Mouse (Mus musculus) midbrain, embryonic 15.5 days (tissue): ENCODE results near the gene Tnfrsf11a. TPM values are rescaled to one million over a fixed set of nuclear protein-coding genes. Genes with fewer than 3 reads are reported as not detected.

ENCODE experiments used
- ATAC-seq: fragments of 200-750 bp; cut with Nextera tagmentation; replicated peaks from 2 replicates; pipeline ENCODE4 v1.8.0; 2017; ENCODE audit warnings: moderate TSS enrichment
- H3K27ac ChIP-seq: fragments of 300-500 bp; sonication (generic); 2 replicates; pipeline ENCODE4 v1.5.1; 2015; ENCODE audit warnings: mild to moderate bottlenecking, inconsistent platforms
- H3K27me3 ChIP-seq: fragments of 300-500 bp; sonication (generic); replicated peaks from 2 replicates; pipeline ENCODE4 v1.6.1; 2015; ENCODE audit warnings: inconsistent platforms
- H3K36me3 ChIP-seq: fragments of 300-500 bp; sonication (generic); replicated peaks from 2 replicates; pipeline ENCODE4 v1.6.1; 2015; ENCODE audit warnings: inconsistent platforms
- H3K4me1 ChIP-seq: fragments of 300-500 bp; sonication (generic); 2 replicates; pipeline ENCODE4 v1.6.1; 2015; ENCODE audit warnings: inconsistent platforms
- H3K4me2 ChIP-seq: fragments of 300-500 bp; sonication (generic); 2 replicates; pipeline ENCODE4 v1.6.1; 2015; ENCODE audit warnings: inconsistent platforms, mild to moderate bottlenecking, moderate library complexity
- H3K4me3 ChIP-seq: fragments of 300-500 bp; sonication (generic); 2 replicates; pipeline ENCODE4 v1.5.1; 2015; ENCODE audit warnings: mild to moderate bottlenecking, inconsistent platforms
- H3K9ac ChIP-seq: fragments of 300-500 bp; sonication (generic); 2 replicates; pipeline ENCODE4 v1.6.1; 2015; ENCODE audit warnings: mild to moderate bottlenecking, inconsistent platforms
- H3K9me3 ChIP-seq: fragments of 300-500 bp; sonication (generic); 2 replicates; pipeline ENCODE4 v1.6.1; 2016; ENCODE audit warnings: inconsistent platforms
- WGBS: fragments of 180-500 bp; shearing (Covaris S2); methylation state at CpG from one replicate; pipeline ENCODE4 v1.1.7; 2015; ENCODE audit warnings: mixed read lengths; 5-methylcytosine and 5-hydroxymethylcytosine counted together
- polyA plus RNA-seq: library from polyadenylated mRNA; unstranded; fragments of >200 nt; fragmentation: Nextera tagmentation; extraction: Ambion mirVana; gene quantifications from 2 replicates; pipeline ENCODE4 v1.2.1, GENCODE M21; 2015

The Tnfrsf11a gene
- polyA plus RNA-seq, 1 experiment from 2014 or later, result 0.32 TPM

DNA sequence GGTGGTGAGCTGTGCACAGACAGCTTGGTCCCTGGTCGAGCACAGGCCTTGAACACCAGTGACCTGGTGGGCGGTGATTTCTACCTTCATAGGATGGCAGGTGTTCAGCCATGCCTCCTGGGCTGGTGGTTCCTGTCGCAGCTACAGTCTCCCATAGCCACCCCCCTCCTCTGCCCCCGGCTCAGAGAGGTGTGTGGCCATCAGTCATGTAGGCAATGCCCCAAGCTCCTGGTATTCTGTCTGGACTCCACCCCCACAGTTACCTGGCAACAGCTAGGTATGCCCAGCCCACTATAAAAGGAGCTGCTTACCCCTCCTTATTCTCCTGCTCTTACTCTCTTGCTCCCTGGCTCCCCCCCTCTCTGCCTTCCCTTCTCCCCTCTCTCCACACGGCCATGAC, 105.8 kb downstream of the Tnfrsf11a start:
- Histone ChIP-seq H3K36me3 (no peaks in the 10 kb centered on the region), H3K9ac (no peak overlapping the region), H3K4me2 (no peak overlapping the region), H3K9me3 (no peaks in the 10 kb centered on the region), H3K4me3 (no peak overlapping the region), H3K27ac (no peak overlapping the region), H3K27me3 (no peaks in the 10 kb centered on the region), H3K4me1 (peaks cover 6% of the 10 kb centered on the region)
- WGBS, result 81% methylated on average over 5 of the region's 5 CpGs
- ATAC-seq, result no peak

DNA sequence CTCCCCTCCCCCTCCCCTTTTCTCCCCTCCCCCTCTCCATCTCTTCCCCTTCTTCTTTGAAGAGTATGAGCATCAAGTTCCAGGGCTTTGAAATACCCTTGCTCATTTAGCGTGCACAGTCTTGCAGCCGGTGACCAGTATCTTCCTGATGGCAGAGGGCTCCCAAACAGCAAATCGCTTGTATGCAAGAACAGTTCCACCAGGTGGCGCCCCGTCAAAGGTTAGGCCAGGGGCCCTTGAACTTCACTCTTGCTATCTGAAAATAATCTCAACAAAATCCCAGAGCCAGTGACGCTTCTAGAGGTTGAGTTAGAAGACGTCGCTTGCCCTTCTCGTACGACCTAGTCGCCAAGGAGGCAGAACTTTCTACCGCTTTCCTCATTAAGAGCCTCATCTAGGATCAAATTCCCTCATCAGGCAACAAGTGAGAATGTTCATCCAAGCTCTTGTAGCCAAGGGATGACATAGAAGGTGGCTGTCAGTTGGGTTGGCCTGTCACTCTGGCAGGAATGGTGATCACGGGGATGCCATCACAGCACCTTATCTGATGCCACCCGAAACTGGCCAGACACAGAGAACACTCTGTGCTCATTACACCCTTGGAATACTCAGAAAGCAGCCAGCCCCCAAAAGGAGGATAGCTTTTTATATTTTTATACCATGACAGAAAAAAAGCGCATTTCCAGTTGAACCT, 110.7 kb downstream of the Tnfrsf11a start:
- Histone ChIP-seq H3K36me3 (no peaks in the 10 kb centered on the region), H3K4me3 (no peak overlapping the region), H3K4me2 (no peak overlapping the region), H3K9me3 (no peaks in the 10 kb centered on the region), H3K9ac (no peak overlapping the region), H3K27ac (no peak overlapping the region), H3K27me3 (no peaks in the 10 kb centered on the region), H3K4me1 (no peaks in the 10 kb centered on the region)
- WGBS, result 43% methylated on average over 15 of the region's 15 CpGs
- ATAC-seq, result no peak

DNA sequence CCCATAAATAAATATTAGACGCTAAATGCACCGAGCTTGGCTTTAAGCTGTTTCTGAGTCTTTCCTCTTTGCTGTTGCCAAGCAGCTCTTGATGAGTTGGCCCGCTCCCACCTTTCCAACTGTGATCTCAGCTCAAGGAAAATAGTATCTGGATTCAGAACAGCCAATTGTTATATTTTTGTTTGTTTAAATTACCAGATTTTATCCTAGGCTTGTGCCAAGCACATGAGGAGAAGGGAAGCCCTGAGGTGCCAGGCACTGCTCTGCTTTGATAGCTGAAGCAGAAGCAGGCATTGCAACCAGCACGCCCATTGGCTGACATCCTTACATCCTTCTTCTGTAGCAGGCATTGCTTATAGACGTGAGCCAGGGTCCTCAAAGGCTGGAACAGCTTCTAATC, 114.5 kb downstream of the Tnfrsf11a start:
- ATAC-seq, result no peak
- no peaks in the 10 kb centered on the region for H3K27me3 ChIP-seq
- H3K4me3 ChIP-seq, result no peak overlapping the region
- H3K9me3 ChIP-seq, result no peaks in the 10 kb centered on the region
- no peaks in the 10 kb centered on the region for H3K4me1 ChIP-seq
- no peak overlapping the region for H3K4me2 ChIP-seq
- no peak overlapping the region for H3K27ac ChIP-seq
- H3K9ac ChIP-seq, result no peak overlapping the region
- H3K36me3 ChIP-seq, result no peaks in the 10 kb centered on the region
- WGBS, result 80% methylated on average over 5 of the region's 5 CpGs

Other genes with a start within 250 kb of the Tnfrsf11a start
- gene Pign, start 117.0 kb upstream of the Tnfrsf11a start, polyA plus RNA-seq, result 8.6 and 11.0 TPM in 2 replicates
- 44.2 and 49.6 TPM in 2 replicates for gene Relch, start 116.9 kb upstream of the Tnfrsf11a start, polyA plus RNA-seq
- gene Zcchc2, start 209.7 kb downstream of the Tnfrsf11a start, polyA plus RNA-seq, result 2.3 and 2.7 TPM in 2 replicates